Mouse (Mus musculus) erythroblast, embryonic 14.5 days (primary cell): ENCODE measurements around the gene Lef1. TPM values are rescaled to one million over a fixed set of nuclear protein-coding genes. Genes with fewer than 3 reads are reported as not detected.

ENCODE experiments used
- H3K27me3 ChIP-seq: 2 replicates; pipeline ENCODE4 v1.6.1; 2012; ENCODE audit warnings: inconsistent platforms; ENCODE audit not compliant: control insufficient read depth
- H3K36me3 ChIP-seq: 2 replicates; pipeline ENCODE4 v1.6.1; 2012; ENCODE audit warnings: mild to moderate bottlenecking, inconsistent platforms; ENCODE audit not compliant: control insufficient read depth
- H3K4me1 ChIP-seq: 2 replicates; pipeline ENCODE4 v1.6.1; 2012; ENCODE audit warnings: inconsistent platforms; ENCODE audit not compliant: control insufficient read depth
- H3K4me3 ChIP-seq: replicated peaks from 2 replicates; pipeline ENCODE3; 2012; ENCODE audit warnings: moderate library complexity, mild to moderate bottlenecking, inconsistent platforms
- H3K9me3 ChIP-seq: 2 replicates; pipeline ENCODE4 v1.6.1; 2012; ENCODE audit warnings: low read length, inconsistent platforms, mixed read lengths; ENCODE audit not compliant: control insufficient read depth
- GATA1 ChIP-seq: IDR thresholded peaks from 2 replicates; pipeline ENCODE4 v1.6.1; 2012; ENCODE audit warnings: low read length, inconsistent platforms, mixed read lengths
- TAL1 ChIP-seq: IDR thresholded peaks from 3 replicates; pipeline ENCODE4 v1.6.1; 2012; ENCODE audit warnings: low read length, inconsistent platforms, mixed read lengths
- polyA plus RNA-seq: library from polyadenylated mRNA; stranded (reverse); fragments of >175 nt; gene quantifications from 2 replicates; pipeline ENCODE4 v1.2.3, GENCODE M21; 2012

The Lef1 gene
- polyA plus RNA-seq, 1 experiment: not detected

GRCm38 (mm10) chr3:131106451-131107291, 3.6 kb upstream of the Lef1 start:
- H3K9me3 ChIP-seq: no peaks in the 10 kb centered on the region; the same call in 1 of the 2 replicates
- no peaks in the 10 kb centered on the region for H3K4me1 ChIP-seq
- H3K27me3 ChIP-seq: peaks cover 82% of the 10 kb centered on the region
- TF ChIP-seq TAL1 (no peak), GATA1 (no peak)
- H3K4me3 ChIP-seq: no peak overlapping the region
- no peaks in the 10 kb centered on the region for H3K36me3 ChIP-seq

- TF ChIP-seq GATA1 (no peak), TAL1 (no peak)
- Histone ChIP-seq H3K4me1 (no peaks in the 10 kb centered on the region), H3K36me3 (no peaks in the 10 kb centered on the region), H3K9me3 (no peaks in the 10 kb centered on the region; the same call in 1 of the 2 replicates), H3K27me3 (peaks cover 87% of the 10 kb centered on the region), H3K4me3 (no peak overlapping the region)
Observed at GRCm38 (mm10) chr3:131107301-131108093, 2.8 kb upstream of the Lef1 start.

- Histone ChIP-seq H3K36me3 (no peaks in the 10 kb centered on the region), H3K4me1 (no peaks in the 10 kb centered on the region), H3K9me3 (no peaks in the 10 kb centered on the region; the same call in 1 of the 2 replicates), H3K4me3 (no peak overlapping the region), H3K27me3 (peaks cover 93% of the 10 kb centered on the region)
- TF ChIP-seq GATA1: no peak
- no peak for TF ChIP-seq TAL1
Observed at GRCm38 (mm10) chr3:131108094-131108653, 2.1 kb upstream of the Lef1 start.

GRCm38 (mm10) chr3:131109066-131109685, 1.1 kb upstream of the Lef1 start:
- Histone ChIP-seq H3K4me3 (no peak overlapping the region), H3K9me3 (no peaks in the 10 kb centered on the region; the same call in 1 of the 2 replicates), H3K36me3 (no peaks in the 10 kb centered on the region), H3K27me3 (peaks cover 95% of the 10 kb centered on the region), H3K4me1 (no peaks in the 10 kb centered on the region)
- no peak for TF ChIP-seq GATA1
- TF ChIP-seq TAL1: no peak

- H3K27me3 ChIP-seq: peaks cover 97% of the 10 kb centered on the region
- no peaks in the 10 kb centered on the region for H3K4me1 ChIP-seq
- no peaks in the 10 kb centered on the region; the same call in 1 of the 2 replicates for H3K9me3 ChIP-seq
- H3K36me3 ChIP-seq: no peaks in the 10 kb centered on the region
- no peak for TF ChIP-seq GATA1
- no peak for TF ChIP-seq TAL1
- no peak overlapping the region for H3K4me3 ChIP-seq
Observed at GRCm38 (mm10) chr3:131109686-131110070, 593 bp upstream of the Lef1 start.

- Histone ChIP-seq H3K27me3 (peaks cover 88% of the 10 kb centered on the region), H3K36me3 (no peaks in the 10 kb centered on the region), H3K4me1 (no peaks in the 10 kb centered on the region), H3K9me3 (no peaks in the 10 kb centered on the region; the same call in 1 of the 2 replicates), H3K4me3 (no peak overlapping the region)
- TF ChIP-seq GATA1 (no peak), TAL1 (no peak)
Observed at GRCm38 (mm10) chr3:131111151-131111850, 1.0 kb downstream of the Lef1 start.

GRCm38 (mm10) chr3:131111851-131112572, 1.7 kb downstream of the Lef1 start:
- TF ChIP-seq TAL1 (no peak), GATA1 (no peak)
- Histone ChIP-seq H3K9me3 (no peaks in the 10 kb centered on the region; the same call in 1 of the 2 replicates), H3K36me3 (no peaks in the 10 kb centered on the region), H3K4me3 (no peak overlapping the region), H3K27me3 (peaks cover 81% of the 10 kb centered on the region), H3K4me1 (no peaks in the 10 kb centered on the region)

- Histone ChIP-seq H3K9me3 (no peaks in the 10 kb centered on the region; the same call in 1 of the 2 replicates), H3K36me3 (no peaks in the 10 kb centered on the region), H3K4me3 (no peak overlapping the region), H3K27me3 (peaks cover 75% of the 10 kb centered on the region), H3K4me1 (no peaks in the 10 kb centered on the region)
- TF ChIP-seq TAL1 (no peak), GATA1 (no peak)
Observed at GRCm38 (mm10) chr3:131112573-131112955, 2.3 kb downstream of the Lef1 start.
